In genomic region chr3:60645531-60645930, GRCm38 (mm10) we compare ENCODE assay signal across 17 mouse cellular contexts.
"Had no signal": no experiment of that assay in that cellular context is flagged by ENCODE, and none has a peak within 500 bp of the region (broad histone marks: within the 10 kb centered on the region; RNA-seq: fewer than 3 reads in every experiment).

No protein-coding gene starts in this region.

- H3K27ac ChIP-seq: lung, embryonic 15.5 days; macrophage; midbrain, embryonic 13.5 days; midbrain, embryonic 15.5 days; neural tube, embryonic 12.5 days; stomach, embryonic 15.5 days; stomach, postnatal 0 days had no signal

- H3K4me3 ChIP-seq: lung, embryonic 15.5 days; megakaryocyte, embryonic 14.5 days; midbrain, embryonic 13.5 days; midbrain, embryonic 15.5 days; neural tube, embryonic 12.5 days; stomach, embryonic 15.5 days had no signal

- DNase-seq: lung, adult 2 months; lung, postnatal 14 days; lung, postnatal 36 days; right cerebral cortex, postnatal 14 days; thymus, adult 2 months; thymus, postnatal 25 days; thymus, postnatal 4 days had no signal

- H3K4me1 ChIP-seq: lung, embryonic 15.5 days; megakaryocyte, embryonic 14.5 days; midbrain, embryonic 13.5 days; midbrain, embryonic 15.5 days; neural tube, embryonic 12.5 days; stomach, embryonic 15.5 days had no signal

- H3K36me3 ChIP-seq: lung, embryonic 15.5 days; midbrain, embryonic 13.5 days; midbrain, embryonic 15.5 days; neural tube, embryonic 12.5 days; stomach, embryonic 15.5 days had no signal

- H3K4me2 ChIP-seq: lung, embryonic 15.5 days; midbrain, embryonic 11.5 days; midbrain, embryonic 13.5 days; midbrain, embryonic 15.5 days; neural tube, embryonic 12.5 days; stomach, embryonic 15.5 days had no signal

- H3K27me3 ChIP-seq: lung, embryonic 15.5 days; megakaryocyte, embryonic 14.5 days; midbrain, embryonic 13.5 days; midbrain, embryonic 15.5 days; neural tube, embryonic 12.5 days; stomach, embryonic 15.5 days had no signal

- H3K9ac ChIP-seq: lung, embryonic 15.5 days; midbrain, embryonic 13.5 days; midbrain, embryonic 15.5 days; neural tube, embryonic 12.5 days; stomach, embryonic 15.5 days had no signal

- H3K9me3 ChIP-seq: lung, embryonic 15.5 days; megakaryocyte, embryonic 14.5 days; midbrain, embryonic 13.5 days; midbrain, embryonic 15.5 days; neural tube, embryonic 12.5 days; stomach, embryonic 15.5 days had no signal

- ATAC-seq: lung, postnatal 0 days; midbrain, embryonic 13.5 days; midbrain, embryonic 15.5 days had no signal
